Mouse (Mus musculus) adrenal gland, postnatal 0 days (tissue): Measurements from ENCODE around the gene Zc3h12b. TPM values are rescaled to one million over a fixed set of nuclear protein-coding genes. Genes with fewer than 3 reads are reported as not detected.

Source experiments
- polyA plus RNA-seq: library from polyadenylated mRNA; unstranded; fragments of >200 nt; fragmentation: Nextera tagmentation; extraction: Ambion mirVana; gene quantifications from 2 replicates; pipeline ENCODE4 v1.2.1, GENCODE M21; 2015

The Zc3h12b gene
- polyA plus RNA-seq: 1.2 and 1.6 TPM in 2 replicates

GRCm38 (mm10) chrX:95711227-95712111 is at the start of gene Zc3h12b:
Gene Zc3h12b (plus strand): TSS chrX:95711678.

GRCm38 (mm10) chrX:95956497-95957293 is 245.2 kb downstream of the Zc3h12b start, which contains the start of gene Las1l:
Gene Las1l (minus strand): TSS chrX:95956962.

Other genes starting within 250 kb of the Zc3h12b start
- gene Asb12, start 153.7 kb upstream of the Zc3h12b start, polyA plus RNA-seq: 0.47 TPM in 1 of 2 replicates, not detected in the other
- gene Pfn5, start 153.6 kb upstream of the Zc3h12b start, polyA plus RNA-seq: not detected in 2 replicates
- gene Zc4h2, start 53.2 kb upstream of the Zc3h12b start, polyA plus RNA-seq: 10.2 and 12.8 TPM in 2 replicates
- gene Las1l, start 245.3 kb downstream of the Zc3h12b start, polyA plus RNA-seq: 30.8 and 43.9 TPM in 2 replicates